ENCODE assay signal across 14 mouse cellular contexts in the genomic region with DNA sequence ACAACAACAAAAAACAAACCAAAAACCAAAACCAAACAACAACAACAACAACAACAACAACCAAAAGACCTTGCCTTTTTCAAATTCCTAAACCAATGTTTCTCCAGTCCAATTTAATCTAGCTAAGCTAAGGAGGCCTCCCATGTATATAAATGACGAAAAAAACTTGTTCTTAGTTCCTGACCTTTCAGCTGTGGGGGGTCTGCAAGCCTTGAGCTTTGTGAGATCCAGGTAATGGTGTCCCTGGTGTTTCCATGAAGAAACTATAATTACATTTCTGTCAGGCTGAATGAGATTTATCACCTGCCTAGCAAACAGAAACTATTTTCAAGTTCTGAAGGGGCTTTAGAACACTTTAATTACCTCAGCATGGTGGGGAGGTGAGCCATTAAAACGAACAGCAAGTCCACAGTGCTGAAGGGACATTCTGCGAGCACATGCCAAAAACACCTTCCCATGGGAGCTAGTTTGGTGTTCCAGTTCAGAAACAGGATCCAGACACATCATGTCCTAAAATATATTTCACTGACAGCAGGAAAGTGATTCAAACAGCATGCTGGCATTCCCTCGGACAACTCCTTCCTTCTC. TPM values are rescaled to one million over a fixed set of nuclear protein-coding genes. Genes with fewer than 3 reads are reported as not detected.
DNase-seq lines count a peak whose midpoint lies in the region; ATAC-seq and TF ChIP-seq lines count a peak whose summit lies in the region.
"Had no signal": no experiment of that assay in that cellular context is flagged by ENCODE, and none has a peak within 500 bp of the region (broad histone marks: within the 10 kb centered on the region; RNA-seq: fewer than 3 reads in every experiment).

No protein-coding gene starts in this region.

- no peak overlapping the region for H3K27ac ChIP-seq in hindbrain, embryonic 16.5 days (ENCODE audit: low read depth, low read length)
- H3K27ac ChIP-seq in hindbrain, embryonic 13.5 days, result no peak overlapping the region
- peak overlapping the region; percentile 19; the same call in 1 of the 2 replicates for H3K27ac ChIP-seq in embryonic facial prominence, embryonic 14.5 days (replicated peaks; ENCODE audit: low read depth, low read length)
- H3K27ac ChIP-seq in limb, embryonic 14.5 days (replicated peaks; ENCODE audit: low read depth, low read length), result peak overlapping the region; percentile 84
- H3K27ac ChIP-seq in layer of hippocampus, adult 2 months, result no peak overlapping the region
- H3K27ac ChIP-seq: hindbrain, embryonic 15.5 days; liver, embryonic 13.5 days had no signal

- peak; percentile 67 for DNase-seq in embryonic facial prominence, embryonic 14.5 days (ENCODE audit: low spot score)
- DNase-seq in heart, postnatal 10 days, result peak; percentile 71
- DNase-seq in limb, embryonic 14.5 days (ENCODE audit: low spot score), result peak; percentile 90
- DNase-seq in layer of hippocampus, adult 2 months (ENCODE audit: low spot score in 2 of 2), result no peak
- DNase-seq in lung, postnatal 10 days, result no peak
- DNase-seq: cerebellum, adult 8-10 months; liver, embryonic 13.5 days had no signal

- H3K4me3 ChIP-seq in hindbrain, embryonic 16.5 days (ENCODE audit: low read length), result no peak overlapping the region
- no peak overlapping the region for H3K4me3 ChIP-seq in hindbrain, embryonic 13.5 days
- H3K4me3 ChIP-seq in embryonic facial prominence, embryonic 14.5 days (ENCODE audit: low read depth, low read length), result no peak overlapping the region
- no peak overlapping the region for H3K4me3 ChIP-seq in limb, embryonic 14.5 days (replicated peaks; ENCODE audit: low read length)
- no peak overlapping the region for H3K4me3 ChIP-seq in layer of hippocampus, adult 2 months
- H3K4me3 ChIP-seq: hindbrain, embryonic 15.5 days; liver, embryonic 13.5 days had no signal

- TF ChIP-seq CTCF in layer of hippocampus, adult 2 months (conservative IDR thresholded peaks at IDR 0.05), result no peak

- ATAC-seq in hindbrain, embryonic 16.5 days, result 0 out of 2 replicates have a peak, but pooled peaks have one; percentile 27
- no peak for ATAC-seq in hindbrain, embryonic 13.5 days (ENCODE audit: low FRiP score)
- no peak for ATAC-seq in embryonic facial prominence, embryonic 14.5 days (ENCODE audit: low read depth)
- peak; percentile 66 for ATAC-seq in limb, embryonic 14.5 days (ENCODE audit: low FRiP score, low read depth)
- ATAC-seq in frontal cortex, adult (ENCODE audit: low TSS enrichment), result no peak

- no peak overlapping the region for H3K4me2 ChIP-seq in hindbrain, embryonic 16.5 days (ENCODE audit: low read length)
- no peak overlapping the region for H3K4me2 ChIP-seq in hindbrain, embryonic 13.5 days
- no peak overlapping the region for H3K4me2 ChIP-seq in embryonic facial prominence, embryonic 14.5 days (ENCODE audit: low read depth, low read length)
- no peak overlapping the region for H3K4me2 ChIP-seq in limb, embryonic 14.5 days (replicated peaks; ENCODE audit: low read depth, low read length, severe bottlenecking)
- H3K4me2 ChIP-seq: hindbrain, embryonic 15.5 days; liver, embryonic 13.5 days had no signal

- H3K4me1 ChIP-seq in hindbrain, embryonic 16.5 days (ENCODE audit: control insufficient read depth, insufficient read depth, low read depth, low read length), result no peaks in the 10 kb centered on the region; the same call in 1 of the 2 replicates
- H3K4me1 ChIP-seq in hindbrain, embryonic 13.5 days (replicated peaks), result no peaks in the 10 kb centered on the region
- H3K4me1 ChIP-seq in embryonic facial prominence, embryonic 14.5 days (ENCODE audit: control insufficient read depth, insufficient read depth, low read length), result peaks cover 32% of the 10 kb centered on the region
- H3K4me1 ChIP-seq in limb, embryonic 14.5 days (ENCODE audit: control insufficient read depth, insufficient read depth, low read length), result peaks cover 47% of the 10 kb centered on the region
- H3K4me1 ChIP-seq: hindbrain, embryonic 15.5 days; liver, embryonic 13.5 days had no signal

- WGBS in hindbrain, embryonic 16.5 days, result 26% methylated on average over 4 of the region's 4 CpGs
- 42% methylated on average over 4 of the region's 4 CpGs for WGBS in hindbrain, embryonic 13.5 days
- WGBS in embryonic facial prominence, embryonic 14.5 days, result 18% methylated on average over 4 of the region's 4 CpGs
- 6% methylated on average over 4 of the region's 4 CpGs for WGBS in limb, embryonic 14.5 days

- no peak overlapping the region for H3K9ac ChIP-seq in hindbrain, embryonic 16.5 days (ENCODE audit: low read depth, low read length)
- H3K9ac ChIP-seq in hindbrain, embryonic 13.5 days, result no peak overlapping the region
- no peak overlapping the region for H3K9ac ChIP-seq in embryonic facial prominence, embryonic 14.5 days (ENCODE audit: low read depth, low read length)
- no peak overlapping the region for H3K9ac ChIP-seq in limb, embryonic 14.5 days (ENCODE audit: low read depth, low read length, severe bottlenecking)
- H3K9ac ChIP-seq: hindbrain, embryonic 15.5 days; liver, embryonic 13.5 days had no signal

- intact Hi-C loops in heart, postnatal 10 days (cut with DNase I), result no loop called here

- no peaks in the 10 kb centered on the region for H3K27me3 ChIP-seq in hindbrain, embryonic 16.5 days (replicated peaks; ENCODE audit: control insufficient read depth, insufficient read depth, low read length)
- H3K27me3 ChIP-seq in hindbrain, embryonic 13.5 days, result no peaks in the 10 kb centered on the region
- H3K27me3 ChIP-seq in embryonic facial prominence, embryonic 14.5 days (replicated peaks; ENCODE audit: control insufficient read depth, insufficient read depth, low read length), result no peaks in the 10 kb centered on the region
- H3K27me3 ChIP-seq in limb, embryonic 14.5 days (ENCODE audit: control insufficient read depth, insufficient read depth, low read length), result no peaks in the 10 kb centered on the region
- H3K27me3 ChIP-seq: CH12.LX; hindbrain, embryonic 15.5 days; liver, embryonic 13.5 days had no signal

- H3K36me3 ChIP-seq in hindbrain, embryonic 16.5 days (ENCODE audit: control insufficient read depth, insufficient read depth, low read length), result no peaks in the 10 kb centered on the region
- H3K36me3 ChIP-seq in hindbrain, embryonic 13.5 days, result no peaks in the 10 kb centered on the region
- no peaks in the 10 kb centered on the region for H3K36me3 ChIP-seq in embryonic facial prominence, embryonic 14.5 days (ENCODE audit: control insufficient read depth, insufficient read depth, low read length)
- H3K36me3 ChIP-seq in limb, embryonic 14.5 days (ENCODE audit: control insufficient read depth, insufficient read depth, low read length), result no peaks in the 10 kb centered on the region
- H3K36me3 ChIP-seq: hindbrain, embryonic 15.5 days; liver, embryonic 13.5 days had no signal

- TF ChIP-seq POLR2A in limb, embryonic 14.5 days (IDR thresholded peaks at IDR 0.05; ENCODE audit: borderline replicate concordance, extremely low read depth, insufficient read depth, insufficient read length), result no peak

- H3K9me3 ChIP-seq in hindbrain, embryonic 16.5 days (ENCODE audit: control insufficient read depth, low read length), result no peaks in the 10 kb centered on the region
- H3K9me3 ChIP-seq in hindbrain, embryonic 13.5 days, result no peaks in the 10 kb centered on the region
- H3K9me3 ChIP-seq in embryonic facial prominence, embryonic 14.5 days (ENCODE audit: control insufficient read depth, low read length), result no peaks in the 10 kb centered on the region
- no peaks in the 10 kb centered on the region for H3K9me3 ChIP-seq in limb, embryonic 14.5 days (ENCODE audit: control insufficient read depth, low read length)
- H3K9me3 ChIP-seq: hindbrain, embryonic 15.5 days; liver, embryonic 13.5 days had no signal

RNA-seq across cellular contexts. Expression of a gene that starts 4.6 kb away (rescaled TPM):
- polyA plus RNA-seq in hindbrain, embryonic 16.5 days (2015; fragmentation: Nextera tagmentation; extraction: Ambion mirVana), result 0.25 TPM in 1 of 2 replicates, not detected in the other
- polyA plus RNA-seq in hindbrain, embryonic 13.5 days (2015; fragmentation: Nextera tagmentation; extraction: Ambion mirVana), result not detected in 2 replicates
- not detected in 2 replicates for polyA plus RNA-seq in embryonic facial prominence, embryonic 14.5 days (2014; fragmentation: Nextera tagmentation; extraction: Ambion mirVana)
- total RNA-seq in heart, postnatal 10 days (2021), result not detected
- not detected in 2 replicates for polyA plus RNA-seq in limb, embryonic 14.5 days (2012; rRNA removed)
- polyA plus RNA-seq in limb, embryonic 14.5 days (2014; fragmentation: Nextera tagmentation; extraction: Ambion mirVana), result not detected in 2 replicates
- total RNA-seq in layer of hippocampus, adult 2 months (2021), result not detected
- total RNA-seq: CH12.LX; layer of hippocampus, postnatal 14 days had no signal
- polyA plus RNA-seq: liver, embryonic 13.5 days; stomach, embryonic 14.5 days had no signal

RNA-seq across cellular contexts. Expression of a gene that starts 15.1 kb away (rescaled TPM):
- polyA plus RNA-seq in hindbrain, embryonic 16.5 days (2015; fragmentation: Nextera tagmentation; extraction: Ambion mirVana), result 36.2 and 37.1 TPM in 2 replicates
- polyA plus RNA-seq in hindbrain, embryonic 13.5 days (2015; fragmentation: Nextera tagmentation; extraction: Ambion mirVana), result 35.7 and 37.6 TPM in 2 replicates
- polyA plus RNA-seq in embryonic facial prominence, embryonic 14.5 days (2014; fragmentation: Nextera tagmentation; extraction: Ambion mirVana), result 40.8 and 45.8 TPM in 2 replicates
- 10 to 100 TPM; 20.6 to 21.9 TPM for total RNA-seq in heart, postnatal 10 days (2021)
- 36.9 and 45.4 TPM in 2 replicates for polyA plus RNA-seq in limb, embryonic 14.5 days (2012; rRNA removed)
- polyA plus RNA-seq in limb, embryonic 14.5 days (2014; fragmentation: Nextera tagmentation; extraction: Ambion mirVana), result 51.3 and 52.8 TPM in 2 replicates
- total RNA-seq in layer of hippocampus, adult 2 months (2021), result 10 to 100 TPM; 13.3 to 14.5 TPM

Comparison
In these comparisons a context has a peak if more than half of its experiments do, and no peak if none do; other contexts are left out.
1. ATAC-seq: peak in hindbrain, embryonic 16.5 days (single experiment) and limb, embryonic 14.5 days (single experiment); none in hindbrain, embryonic 13.5 days (single experiment), embryonic facial prominence, embryonic 14.5 days (single experiment) and frontal cortex, adult (single experiment).
2. H3K27ac ChIP-seq: peak in embryonic facial prominence, embryonic 14.5 days (single experiment) and limb, embryonic 14.5 days (single experiment); none in hindbrain, embryonic 16.5 days (single experiment), hindbrain, embryonic 13.5 days (single experiment) and layer of hippocampus, adult 2 months (single experiment).
3. DNase-seq: peak in embryonic facial prominence, embryonic 14.5 days (single experiment), heart, postnatal 10 days (2 of 2) and limb, embryonic 14.5 days (single experiment); none in layer of hippocampus, adult 2 months (0 of 2) and lung, postnatal 10 days (single experiment).